Mouse (Mus musculus): ENCODE results near the gene Trcg1. TPM values are rescaled to one million over a fixed set of nuclear protein-coding genes. Genes with fewer than 3 reads are reported as not detected.
"Not testable (repeated sequence)": the region's sequence is repeated elsewhere in the genome, so short reads cannot be mapped to it uniquely, and the experiment has no call there.

Trcg1 gene
- polyA plus RNA-seq, 1 experiment from 2014 or later, result not detected

DNA sequence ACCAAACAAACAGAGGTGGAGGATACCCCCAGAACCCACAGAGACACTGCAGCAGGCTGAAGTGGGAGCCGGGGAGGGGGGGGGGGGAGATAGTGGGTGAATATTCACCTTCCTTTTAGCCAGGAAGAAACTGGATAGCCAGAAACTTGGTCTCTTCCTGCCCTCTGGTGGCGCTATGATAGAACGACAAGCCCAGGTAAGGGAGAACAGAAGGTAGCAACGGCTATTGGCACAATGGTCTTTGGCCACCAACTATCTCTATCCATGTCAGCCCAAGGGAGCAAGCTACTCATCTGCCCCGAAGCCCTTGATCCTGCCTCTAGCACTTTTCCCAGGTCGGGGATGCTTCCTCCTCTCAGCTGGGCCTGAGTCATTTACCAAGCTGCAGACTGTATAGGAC is 16.0 kb upstream of the Trcg1 start:
- Histone ChIP-seq H3K4me3 (no peak overlapping the region), H3K27ac (no peak overlapping the region), H3K9me3 (no peaks in the 10 kb centered on the region), H3K9ac (no peak overlapping the region), H3K36me3 (no peaks in the 10 kb centered on the region), H3K27me3 (no peaks in the 10 kb centered on the region), H3K4me2 (no peak overlapping the region), H3K4me1 (no peaks in the 10 kb centered on the region)
- ATAC-seq (ENCODE audit: insufficient number of reproducible peaks, insufficient read depth, low FRiP score, low TSS enrichment, low read depth), result no peak
- WGBS, result 18% methylated on average over 6 of the region's 6 CpGs

DNA sequence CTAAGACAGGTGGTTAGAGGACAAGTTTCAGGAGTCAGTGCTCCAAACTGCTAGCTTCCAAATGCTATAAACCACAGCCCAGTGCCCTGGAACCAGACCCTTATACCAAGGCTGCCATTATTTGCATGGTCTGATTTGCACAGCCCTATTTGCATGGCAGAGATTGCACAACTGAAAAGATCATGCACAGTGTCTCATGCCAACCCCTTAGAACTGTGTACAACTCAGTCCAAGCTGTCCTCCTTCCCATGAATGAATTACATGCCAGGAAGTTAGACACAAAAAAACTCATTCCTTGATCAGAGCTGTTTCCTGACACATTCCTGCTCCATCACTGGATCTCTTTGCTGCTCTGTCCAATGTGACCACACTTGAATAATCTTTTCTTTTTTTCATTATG is 13.0 kb upstream of the Trcg1 start:
- Histone ChIP-seq H3K36me3 (no peaks in the 10 kb centered on the region), H3K4me3 (no peak overlapping the region), H3K27me3 (no peaks in the 10 kb centered on the region), H3K9me3 (no peaks in the 10 kb centered on the region), H3K9ac (no peak overlapping the region), H3K4me1 (no peaks in the 10 kb centered on the region), H3K4me2 (no peak overlapping the region), H3K27ac (no peak overlapping the region)
- ATAC-seq (ENCODE audit: insufficient number of reproducible peaks, insufficient read depth, low FRiP score, low TSS enrichment, low read depth), result no peak

DNA sequence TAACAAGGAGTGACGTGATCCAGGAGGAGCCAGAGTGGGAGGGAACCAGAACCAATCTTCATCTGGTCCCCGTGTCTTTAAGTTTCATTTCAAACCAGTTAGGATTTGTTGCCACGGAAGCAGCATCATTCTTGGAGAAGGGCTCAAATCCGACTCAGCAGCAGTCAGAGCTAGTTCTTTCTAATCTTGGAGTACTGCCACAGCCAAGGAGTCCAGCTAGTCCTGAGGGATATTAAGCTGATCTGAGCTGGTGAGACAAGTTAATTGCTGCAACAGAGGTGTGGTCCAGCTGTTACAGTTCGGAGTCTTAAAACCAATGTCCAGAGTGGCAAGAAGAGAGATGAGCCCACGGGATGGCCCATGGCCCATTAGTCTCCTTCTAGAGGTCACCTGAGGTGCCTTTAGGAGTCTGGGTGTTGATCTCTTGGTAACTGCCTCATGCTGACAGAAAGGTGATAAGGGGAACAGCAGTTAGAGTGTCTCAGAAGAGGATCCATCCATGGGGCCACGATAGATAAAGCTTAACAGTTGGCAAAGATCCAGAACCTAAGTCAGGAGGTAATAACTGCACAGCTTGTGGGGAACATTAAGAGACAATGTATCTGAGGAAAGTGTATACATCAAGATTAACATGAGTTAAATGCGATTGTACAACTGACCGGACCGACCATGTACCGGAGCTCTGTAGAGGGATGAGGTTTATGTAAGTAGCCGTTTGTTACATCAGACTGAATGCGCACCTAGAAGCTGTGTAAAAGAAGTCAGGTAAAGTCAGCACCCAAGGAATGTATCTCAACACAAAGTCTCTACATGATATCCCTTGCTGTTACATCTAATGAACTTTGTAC is 10.4 kb upstream of the Trcg1 start:
- Histone ChIP-seq H3K4me1 (peaks cover 10% of the 10 kb centered on the region), H3K27me3 (no peaks in the 10 kb centered on the region), H3K36me3 (no peaks in the 10 kb centered on the region), H3K9ac (no peak overlapping the region), H3K9me3 (no peaks in the 10 kb centered on the region), H3K27ac (no peak overlapping the region), H3K4me3 (no peak overlapping the region), H3K4me2 (no peak overlapping the region)
- WGBS, result 79% methylated on average over 13 of the region's 13 CpGs
- ATAC-seq (ENCODE audit: insufficient number of reproducible peaks, insufficient read depth, low FRiP score, low TSS enrichment, low read depth), result no peak

DNA sequence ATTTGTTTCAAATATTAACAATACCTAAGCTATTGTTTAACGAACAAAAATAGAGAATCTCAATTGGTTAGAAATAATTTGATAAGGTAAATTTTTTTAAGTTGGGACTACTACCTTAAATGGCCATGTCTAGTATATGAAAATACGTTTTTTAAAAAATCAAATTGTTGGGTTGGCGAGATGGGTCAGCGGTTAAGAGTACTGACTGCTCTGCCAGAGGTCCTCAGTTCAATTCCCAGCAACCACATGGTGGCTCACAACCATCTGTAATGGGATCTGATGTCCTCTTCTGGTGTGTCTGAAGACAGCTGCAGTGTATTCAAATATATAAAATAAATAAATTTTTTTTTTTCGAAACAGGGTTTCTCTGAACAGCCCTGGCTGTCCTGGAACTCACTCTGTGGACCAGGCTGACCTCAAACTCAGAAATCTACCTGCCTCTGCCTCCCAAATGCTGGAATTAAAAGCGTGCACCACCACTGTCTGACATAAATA is 9.7 kb upstream of the Trcg1 start:
- 85% methylated on average over 6 of the region's 6 CpGs for WGBS
- H3K4me3 ChIP-seq; H3K4me2 ChIP-seq; H3K9me3 ChIP-seq; H3K36me3 ChIP-seq; H3K27ac ChIP-seq; H3K27me3 ChIP-seq; H3K9ac ChIP-seq; ATAC-seq (ENCODE audit: insufficient number of reproducible peaks, insufficient read depth, low FRiP score, low TSS enrichment, low read depth): not testable (repeated sequence)
- H3K4me1 ChIP-seq, result peaks cover 13% of the 10 kb centered on the region

DNA sequence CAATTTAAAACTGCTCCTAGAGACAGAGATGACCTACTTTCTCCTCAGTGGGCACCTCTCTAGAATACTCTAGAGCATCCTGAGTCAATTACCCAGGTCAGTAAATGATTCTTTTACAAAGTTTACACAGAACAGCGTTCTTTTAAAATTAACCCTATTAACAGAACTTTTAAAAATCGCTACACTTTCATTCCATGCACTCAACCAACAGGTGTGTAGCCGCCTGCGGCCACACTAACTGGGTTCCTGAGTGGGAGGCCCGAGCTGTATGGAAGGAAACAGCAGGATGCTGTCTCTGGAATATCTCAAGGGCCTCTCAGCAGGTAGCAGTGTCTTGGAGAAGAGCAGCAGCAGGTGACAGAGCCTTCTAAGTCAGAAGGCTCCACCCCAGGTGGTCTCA is 9.2 kb upstream of the Trcg1 start:
- no peak overlapping the region for H3K9ac ChIP-seq
- ATAC-seq (ENCODE audit: insufficient number of reproducible peaks, insufficient read depth, low FRiP score, low TSS enrichment, low read depth), result no peak
- H3K27me3 ChIP-seq, result no peaks in the 10 kb centered on the region
- H3K4me2 ChIP-seq, result no peak overlapping the region
- H3K4me3 ChIP-seq, result no peak overlapping the region
- H3K27ac ChIP-seq, result no peak overlapping the region
- H3K9me3 ChIP-seq, result no peaks in the 10 kb centered on the region
- peaks cover 13% of the 10 kb centered on the region for H3K4me1 ChIP-seq
- no peaks in the 10 kb centered on the region for H3K36me3 ChIP-seq
- WGBS, result 62% methylated on average over 5 of the region's 5 CpGs

DNA sequence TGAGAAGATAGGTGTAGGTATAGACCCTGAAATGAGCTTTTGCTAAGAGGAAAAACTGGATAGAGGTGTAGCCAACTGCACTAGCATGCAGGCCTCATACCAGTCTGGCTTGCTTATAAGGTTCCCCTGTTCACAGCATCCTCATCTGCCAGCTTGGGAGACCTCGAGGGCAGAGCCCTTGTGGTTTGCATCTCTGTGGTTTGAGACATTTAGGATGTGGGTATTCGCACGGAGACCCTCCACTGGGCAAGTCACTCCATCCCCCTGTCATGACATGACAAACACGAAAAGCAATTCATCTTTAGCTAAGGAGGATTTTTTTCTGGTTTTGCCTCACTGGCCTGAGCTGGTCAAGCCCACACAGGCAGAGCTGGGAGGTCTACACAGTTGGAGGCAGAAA is 8.2 kb upstream of the Trcg1 start:
- Histone ChIP-seq H3K27ac (no peak overlapping the region), H3K4me2 (no peak overlapping the region), H3K9me3 (no peaks in the 10 kb centered on the region), H3K4me1 (peaks cover 13% of the 10 kb centered on the region), H3K4me3 (no peak overlapping the region), H3K27me3 (no peaks in the 10 kb centered on the region), H3K9ac (no peak overlapping the region), H3K36me3 (no peaks in the 10 kb centered on the region)
- 56% methylated on average over 4 of the region's 4 CpGs for whole genome bisulfite sequencing
- no peak for ATAC-seq (ENCODE audit: insufficient number of reproducible peaks, insufficient read depth, low FRiP score, low TSS enrichment, low read depth)

DNA sequence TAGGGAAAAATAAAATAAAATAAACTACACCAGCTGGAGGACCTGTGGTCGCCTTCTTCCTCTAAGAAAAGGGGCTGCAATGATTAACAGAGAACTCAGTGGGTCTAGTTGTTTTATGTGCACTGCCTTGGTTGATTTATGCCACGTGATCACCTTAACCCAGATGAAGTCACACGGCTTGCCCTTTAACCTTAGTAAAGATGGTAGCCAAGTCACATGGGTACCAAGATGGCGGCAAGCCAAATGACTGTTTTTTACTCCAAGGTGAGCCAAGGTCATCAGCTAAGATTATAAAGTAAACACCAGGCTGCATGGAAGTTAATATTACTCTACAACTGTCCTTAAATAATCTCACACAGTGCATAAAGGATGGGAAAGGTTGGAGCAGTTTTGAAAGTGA is 6.6 kb upstream of the Trcg1 start:
- Histone ChIP-seq H3K4me1 (peaks cover 13% of the 10 kb centered on the region), H3K36me3 (no peaks in the 10 kb centered on the region), H3K4me2 (no peak overlapping the region), H3K9me3 (no peaks in the 10 kb centered on the region), H3K4me3 (no peak overlapping the region), H3K9ac (no peak overlapping the region), H3K27me3 (no peaks in the 10 kb centered on the region), H3K27ac (no peak overlapping the region)
- 77% methylated on average over 4 of the region's 4 CpGs for WGBS
- no peak for ATAC-seq (ENCODE audit: insufficient number of reproducible peaks, insufficient read depth, low FRiP score, low TSS enrichment, low read depth)

DNA sequence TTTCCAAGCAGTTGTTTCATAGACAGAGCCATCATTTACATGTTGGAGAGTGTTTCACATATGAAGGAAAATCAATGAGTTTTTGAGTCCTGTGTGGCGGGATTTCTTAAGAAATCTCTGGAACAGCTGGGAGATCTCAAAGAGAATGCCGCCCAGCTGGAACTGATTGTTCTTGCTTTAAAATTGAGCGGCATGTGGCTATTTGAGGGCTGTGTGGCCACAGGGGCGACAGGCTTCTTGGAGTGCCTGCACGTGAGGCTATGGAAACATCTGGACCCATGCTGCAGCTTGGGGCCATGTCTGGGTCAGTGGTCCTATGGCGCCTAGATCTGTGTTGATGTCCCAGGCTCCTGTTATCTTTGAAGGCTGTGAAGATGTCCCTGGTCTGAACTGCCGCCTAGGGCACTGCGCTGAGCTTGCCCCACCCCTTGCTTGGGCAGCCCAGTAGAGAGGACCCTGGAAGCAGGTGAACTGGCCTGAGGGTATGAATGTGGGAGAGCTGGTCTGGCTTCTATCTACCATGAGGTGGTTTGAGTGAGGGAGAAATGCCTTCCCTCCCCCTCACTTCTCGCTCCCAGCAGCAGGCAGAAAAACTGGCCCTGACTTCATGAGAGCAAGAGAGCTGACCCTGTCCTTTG is 6.1 kb upstream of the Trcg1 start:
- Histone ChIP-seq H3K4me2 (no peak overlapping the region), H3K9me3 (no peaks in the 10 kb centered on the region), H3K9ac (no peak overlapping the region), H3K4me3 (no peak overlapping the region), H3K36me3 (no peaks in the 10 kb centered on the region), H3K4me1 (peaks cover 13% of the 10 kb centered on the region), H3K27me3 (no peaks in the 10 kb centered on the region), H3K27ac (no peak overlapping the region)
- 40% methylated on average over 9 of the region's 9 CpGs for WGBS
- no peak for ATAC-seq (ENCODE audit: insufficient number of reproducible peaks, insufficient read depth, low FRiP score, low TSS enrichment, low read depth)

DNA sequence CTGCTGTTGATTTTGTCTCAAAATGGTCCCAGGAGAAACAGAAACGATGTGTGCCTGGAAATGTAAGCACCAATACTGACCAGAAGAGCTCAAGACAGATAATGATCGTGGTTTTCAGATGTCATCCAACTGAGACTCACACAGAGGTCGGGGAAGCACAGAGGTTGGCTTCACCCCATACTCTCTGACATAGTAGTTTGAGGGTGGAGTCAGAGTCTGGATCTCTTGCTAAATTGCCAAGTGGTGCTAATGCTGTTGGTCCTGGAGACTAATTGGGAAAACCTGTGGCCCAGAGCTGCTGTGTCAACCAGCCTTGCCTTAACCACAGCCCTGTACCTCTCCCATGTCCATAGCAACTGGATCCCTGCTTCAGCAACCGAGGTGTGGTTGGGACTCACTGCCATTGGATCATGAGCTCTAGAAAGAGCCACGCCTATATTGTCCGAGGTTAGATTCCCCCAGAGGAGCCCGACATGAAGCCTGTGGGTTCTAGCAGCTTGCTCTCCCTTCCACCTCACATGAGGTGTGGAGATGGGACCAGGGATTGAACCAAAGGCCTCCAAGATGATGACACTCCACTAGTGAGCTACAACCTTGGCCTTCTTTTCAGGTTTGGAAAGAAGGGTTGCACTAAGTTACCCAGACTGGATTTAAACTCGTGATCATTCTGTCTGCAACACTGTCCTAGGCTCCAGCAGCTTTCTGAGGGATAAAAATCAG is 4.7 kb upstream of the Trcg1 start:
- H3K27me3 ChIP-seq, result no peaks in the 10 kb centered on the region
- H3K9ac ChIP-seq, result no peak overlapping the region
- H3K4me3 ChIP-seq, result no peak overlapping the region
- H3K27ac ChIP-seq, result no peak overlapping the region
- H3K36me3 ChIP-seq, result no peaks in the 10 kb centered on the region
- 74% methylated on average over 8 of the region's 8 CpGs for WGBS
- H3K4me2 ChIP-seq, result no peak overlapping the region
- no peaks in the 10 kb centered on the region for H3K9me3 ChIP-seq
- H3K4me1 ChIP-seq, result peaks cover 13% of the 10 kb centered on the region
- ATAC-seq (ENCODE audit: insufficient number of reproducible peaks, insufficient read depth, low FRiP score, low TSS enrichment, low read depth), result no peak

DNA sequence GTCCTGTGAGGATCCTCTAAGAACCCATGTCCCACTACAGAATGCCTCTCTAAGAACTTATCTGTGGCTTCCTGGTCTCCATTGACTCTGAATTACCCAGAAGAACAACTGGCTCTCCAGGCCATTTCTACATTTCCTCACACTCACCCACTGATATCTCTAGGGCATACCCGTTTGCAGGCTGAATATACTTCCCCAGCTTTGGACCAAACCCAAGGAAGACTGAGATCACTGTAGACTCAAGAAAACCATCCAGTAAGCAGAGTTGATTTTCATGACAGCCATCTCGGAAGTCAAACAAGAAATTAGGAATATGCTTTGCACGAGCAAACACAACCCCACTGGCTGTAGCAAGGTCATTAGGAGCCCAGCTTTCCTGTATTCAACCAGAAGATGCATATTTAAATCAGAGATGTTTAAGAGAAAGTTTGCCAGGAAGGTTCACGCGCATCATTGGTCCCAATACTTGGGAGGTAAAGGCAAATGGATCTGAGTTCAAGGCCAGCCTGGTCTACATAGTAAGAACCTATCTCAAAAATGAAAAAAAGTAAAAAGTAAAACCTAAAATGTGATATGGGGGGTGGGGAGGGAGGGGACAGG is 3.9 kb upstream of the Trcg1 start:
- Histone ChIP-seq H3K27ac (no peak overlapping the region), H3K36me3 (no peaks in the 10 kb centered on the region), H3K4me1 (peaks cover 13% of the 10 kb centered on the region), H3K4me2 (no peak overlapping the region), H3K9ac (no peak overlapping the region), H3K27me3 (no peaks in the 10 kb centered on the region), H3K4me3 (no peak overlapping the region), H3K9me3 (no peaks in the 10 kb centered on the region)
- WGBS, result 90% methylated on average over 5 of the region's 5 CpGs
- no peak for ATAC-seq (ENCODE audit: insufficient number of reproducible peaks, insufficient read depth, low FRiP score, low TSS enrichment, low read depth)

DNA sequence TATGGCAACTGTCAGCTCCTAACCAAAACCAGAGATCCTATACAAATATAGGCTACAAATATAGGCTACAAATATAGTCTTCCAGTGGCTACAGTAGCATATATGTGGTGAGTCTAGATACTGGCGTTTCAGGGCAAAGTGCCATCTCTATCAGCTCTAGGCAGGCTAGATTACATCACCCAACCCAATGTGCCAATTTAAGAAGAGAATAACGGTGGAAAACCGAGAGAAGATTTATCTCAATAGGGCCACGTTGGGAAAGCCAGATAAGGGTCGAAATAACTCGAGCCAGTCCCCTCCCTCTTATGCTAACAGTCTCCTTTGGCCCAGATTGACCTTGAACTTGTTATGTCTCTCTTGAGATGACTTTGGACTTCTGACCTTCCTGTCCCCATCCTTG is 3.2 kb upstream of the Trcg1 start:
- 81% methylated on average over 6 of the region's 6 CpGs for WGBS
- no peak for ATAC-seq (ENCODE audit: insufficient number of reproducible peaks, insufficient read depth, low FRiP score, low TSS enrichment, low read depth)
- Histone ChIP-seq H3K4me2 (no peak overlapping the region), H3K9me3 (no peaks in the 10 kb centered on the region), H3K4me3 (no peak overlapping the region), H3K27me3 (no peaks in the 10 kb centered on the region), H3K36me3 (no peaks in the 10 kb centered on the region), H3K4me1 (peaks cover 13% of the 10 kb centered on the region), H3K9ac (no peak overlapping the region), H3K27ac (no peak overlapping the region)
